Mouse (Mus musculus) C2C12 (cell line): ENCODE data around the gene Bok.

ENCODE experiments used
- CEBPB ChIP-seq: IDR thresholded peaks from one replicate; pipeline ENCODE4 v1.6.1; 2011; ENCODE audit warnings: low read depth, mild to moderate bottlenecking, control low read depth, moderate library complexity
- CTCF ChIP-seq: IDR thresholded peaks from one replicate; pipeline ENCODE4 v1.5.1; 2011; ENCODE audit not compliant: control insufficient read depth, insufficient read depth, insufficient read length
- FOSL1 ChIP-seq: IDR thresholded peaks from one replicate; pipeline ENCODE4 v1.8.0; 2011; ENCODE audit warnings: mild to moderate bottlenecking, low read length; ENCODE audit not compliant: poor library complexity, insufficient read depth, severe bottlenecking
- MAX ChIP-seq: IDR thresholded peaks from one replicate; pipeline ENCODE4 v1.6.1; 2011; ENCODE audit warnings: mild to moderate bottlenecking, control low read depth
- MYOG ChIP-seq: IDR thresholded peaks from one replicate; pipeline ENCODE4 v1.6.1; 2011; ENCODE audit not compliant: control insufficient read depth, insufficient read length; ENCODE audit errors: extremely low read depth
- USF1 ChIP-seq: IDR thresholded peaks from one replicate; pipeline ENCODE4 v1.6.1; 2011; ENCODE audit warnings: low read depth, mild to moderate bottlenecking, control low read depth, moderate library complexity

GRCm38 (mm10) chr1:93740671-93741070 lies 55.2 kb downstream of the Bok start:
- TF ChIP-seq CTCF (no peak), MAX (no peak), USF1 (no peak), CEBPB (no peak), MYOG (no peak), FOSL1 (no peak)
